Mouse (Mus musculus) testis, adult 2 months (tissue): ENCODE results near the gene Lemd1.

Experiments
- CTCF ChIP-seq: fragments of 200-500 bp; IDR thresholded peaks from 2 replicates; pipeline ENCODE4 v1.5.1; 2012; ENCODE audit warnings: low read depth, mild to moderate bottlenecking, inconsistent platforms, low read length, moderate library complexity; ENCODE audit not compliant: control insufficient read depth, insufficient read depth, insufficient replicate concordance
- POLR2A ChIP-seq: fragments of 200-500 bp; IDR thresholded peaks from 2 replicates; pipeline ENCODE4 v1.6.1; 2012; ENCODE audit warnings: low read depth, mild to moderate bottlenecking, inconsistent platforms, low read length, moderate library complexity; ENCODE audit not compliant: control insufficient read depth

- TF ChIP-seq CTCF (no peak), POLR2A (no peak)
Observed at GRCm38 (mm10) chr1:132301242-132301641, 110.0 kb downstream of the Lemd1 start.
